Mouse (Mus musculus): ENCODE data around the gene Crygf. TPM values are rescaled to one million over a fixed set of nuclear protein-coding genes. Genes with fewer than 3 reads are reported as not detected.
"Not testable (repeated sequence)": the region's sequence is repeated elsewhere in the genome, so short reads cannot be mapped to it uniquely, and the experiment has no call there.

The Crygf gene
- total RNA-seq (2021), result not detected
- long read RNA-seq, experiment 1, result 0 reads
- long read RNA-seq, experiment 2, result 0 reads

DNA sequence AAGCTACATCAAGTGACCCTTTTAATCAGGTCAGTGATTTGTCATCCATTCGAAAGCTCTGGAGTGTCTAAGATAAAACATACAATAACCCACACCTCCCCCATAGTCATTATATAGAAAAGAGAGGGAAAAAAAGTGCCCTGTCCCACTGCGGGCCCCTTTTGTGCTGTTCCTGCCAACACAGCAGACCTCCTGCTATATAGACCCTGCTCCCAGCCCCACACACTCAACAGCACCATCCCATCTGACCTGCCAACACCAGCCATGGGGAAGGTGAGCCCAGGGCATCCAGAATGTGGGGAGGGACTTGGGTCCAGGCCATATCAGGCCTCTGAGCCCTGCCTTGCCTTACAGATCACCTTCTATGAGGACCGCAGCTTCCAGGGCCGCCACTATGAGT, at the start of gene Crygf:
Crygf (plus strand) TSS at position 227 of the 400 bp plus-strand sequence.
- no peak for DNase-seq

- no peak for DNase-seq
These were observed 734 bp upstream of the Crygf start for GRCm38 (mm10) chr1:65925361-65926210.

DNA sequence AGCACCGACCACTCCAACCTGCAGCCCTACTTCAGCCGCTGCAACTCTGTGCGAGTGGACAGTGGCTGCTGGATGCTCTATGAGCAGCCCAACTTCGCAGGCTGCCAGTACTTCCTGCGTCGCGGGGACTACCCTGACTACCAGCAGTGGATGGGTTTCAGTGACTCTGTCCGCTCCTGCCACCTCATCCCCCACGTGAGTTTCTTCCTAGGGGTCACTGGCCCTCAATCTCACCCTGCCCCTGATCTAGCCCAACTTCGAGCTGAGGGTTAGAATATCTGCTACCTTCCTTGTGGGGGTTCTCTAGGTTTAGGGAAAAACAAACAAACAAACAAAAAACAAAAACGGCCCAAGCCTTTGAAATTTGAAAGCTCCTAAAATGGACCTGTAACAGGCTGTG, 376 bp downstream of the Crygf start:
- DNase-seq, result not testable (repeated sequence)

DNA sequence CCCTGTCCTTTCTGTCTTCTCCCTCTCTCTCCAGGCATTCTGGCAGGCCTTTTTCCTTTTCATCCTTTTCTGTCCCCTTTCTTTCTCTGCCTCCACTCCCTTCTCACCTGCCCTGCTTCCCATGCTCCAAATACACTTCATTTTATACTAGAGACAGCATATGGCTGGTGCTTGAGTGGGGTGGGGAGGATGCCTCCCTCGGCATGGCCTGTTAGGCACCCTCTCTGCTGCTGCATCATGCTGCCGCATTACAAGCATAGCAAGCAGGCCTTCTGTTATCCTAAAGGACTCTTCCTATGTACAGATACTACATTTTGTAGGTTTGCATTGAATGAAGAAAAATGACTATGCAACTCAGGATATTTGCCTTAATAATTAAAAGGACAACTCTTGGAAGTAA, 3.7 kb downstream of the Crygf start:
- DNase-seq, result no peak

DNA sequence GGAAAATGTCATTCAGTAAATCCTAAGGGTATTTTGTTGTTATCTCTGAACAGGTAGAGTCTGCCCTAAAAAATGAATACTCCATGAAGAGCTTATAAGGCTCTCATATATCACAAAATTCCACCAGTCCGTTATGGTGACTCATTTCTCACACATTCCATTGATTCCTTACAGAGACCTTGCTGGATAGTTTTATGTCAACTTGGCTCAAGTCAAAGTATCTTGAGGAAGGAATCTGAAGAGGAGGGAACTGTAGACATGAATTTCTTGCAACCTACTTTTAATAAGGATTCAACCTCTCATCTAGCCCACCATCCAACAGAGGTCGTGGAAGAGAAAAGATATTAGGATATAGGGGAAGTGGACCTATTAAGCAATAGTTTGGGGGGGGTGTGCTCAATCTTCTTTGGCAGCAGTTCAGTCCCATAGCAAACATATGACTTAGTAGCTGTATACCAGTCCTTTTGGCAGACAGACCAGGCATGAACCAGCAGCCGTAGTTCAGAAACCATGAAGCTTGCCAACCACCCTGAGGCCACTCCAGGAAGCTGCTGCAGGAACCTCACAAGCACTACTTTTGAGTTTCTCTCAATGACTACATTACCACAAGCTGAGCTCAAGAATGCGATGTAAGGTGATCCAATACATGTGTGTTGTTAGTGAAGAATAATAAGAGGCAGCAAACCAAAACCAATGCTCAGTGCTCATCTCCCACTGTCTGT, 5.9 kb downstream of the Crygf start:
- no peak for DNase-seq

Other genes starting within 250 kb of the Crygf start
- 10 to 100 TPM; 17.1 to 23.1 TPM for gene Map2, start 248.8 kb downstream of the Crygf start, total RNA-seq (2021)